Mouse (Mus musculus) heart, postnatal 4 days (tissue): ENCODE data around the gene Pcbp4. TPM values are rescaled to one million over a fixed set of nuclear protein-coding genes. Genes with fewer than 3 reads are reported as not detected.

Source experiments
- DNase-seq: peaks from one replicate; pipeline ENCODE4 v3.0.0; 2021
- total RNA-seq, 2 experiments: library from RNA; stranded (reverse); gene quantifications; 2 replicates each; pipeline ENCODE4 v1.2.3; 2021

Gene Pcbp4
- total RNA-seq = 100 to 1,000 TPM in 1 of 2 experiments, 10 to 100 TPM in 1; 96.8 to 101 TPM

DNA sequence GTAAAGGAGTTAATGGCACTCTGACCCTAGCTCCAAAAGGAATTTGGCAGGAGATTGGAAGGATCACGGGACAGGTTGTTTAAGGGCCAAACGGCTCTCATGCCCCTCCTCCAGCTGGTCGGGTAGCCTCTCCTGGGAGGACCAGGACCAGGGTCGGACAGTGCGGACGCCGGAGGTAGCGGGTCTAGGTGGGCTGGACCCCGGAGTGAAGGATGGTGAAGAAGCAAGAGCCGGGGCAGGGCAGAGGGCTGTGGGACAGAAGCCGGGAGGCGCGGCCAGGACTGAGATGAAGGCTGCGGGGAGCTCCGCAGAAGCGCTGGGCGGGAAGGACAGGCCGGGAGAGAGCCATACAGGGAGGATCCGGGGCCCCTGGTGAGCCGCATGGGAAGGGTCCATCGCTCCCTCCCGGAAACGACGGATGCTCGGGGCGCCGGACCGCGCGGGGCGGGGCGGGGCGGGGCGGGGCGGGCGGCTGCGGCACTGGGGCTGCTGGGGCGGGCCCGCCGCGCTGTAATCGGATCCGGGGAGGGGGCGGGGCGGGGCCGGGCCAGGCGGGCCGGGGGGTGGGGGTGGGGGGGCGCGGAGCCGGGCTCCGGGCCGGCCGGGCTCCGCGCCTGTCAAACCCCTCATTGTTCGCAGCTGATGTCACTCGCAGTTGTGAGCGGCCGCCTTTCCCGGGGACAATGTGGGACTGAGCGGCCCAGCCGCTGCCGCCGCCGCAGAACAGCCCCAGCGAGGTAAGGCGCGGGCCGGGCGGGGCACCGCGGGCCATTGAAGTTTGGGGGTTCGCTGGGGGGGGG lies at the start of gene Pcbp4:
TSS of gene Pcbp4 (plus strand) at position 21 of the 800 bp plus-strand sequence.
- peak; percentile 76 for DNase-seq

GRCm38 (mm10) chr9:106405275-106405674 lies 47.8 kb upstream of the Pcbp4 start:
- peak; percentile 82 for DNase-seq

DNA sequence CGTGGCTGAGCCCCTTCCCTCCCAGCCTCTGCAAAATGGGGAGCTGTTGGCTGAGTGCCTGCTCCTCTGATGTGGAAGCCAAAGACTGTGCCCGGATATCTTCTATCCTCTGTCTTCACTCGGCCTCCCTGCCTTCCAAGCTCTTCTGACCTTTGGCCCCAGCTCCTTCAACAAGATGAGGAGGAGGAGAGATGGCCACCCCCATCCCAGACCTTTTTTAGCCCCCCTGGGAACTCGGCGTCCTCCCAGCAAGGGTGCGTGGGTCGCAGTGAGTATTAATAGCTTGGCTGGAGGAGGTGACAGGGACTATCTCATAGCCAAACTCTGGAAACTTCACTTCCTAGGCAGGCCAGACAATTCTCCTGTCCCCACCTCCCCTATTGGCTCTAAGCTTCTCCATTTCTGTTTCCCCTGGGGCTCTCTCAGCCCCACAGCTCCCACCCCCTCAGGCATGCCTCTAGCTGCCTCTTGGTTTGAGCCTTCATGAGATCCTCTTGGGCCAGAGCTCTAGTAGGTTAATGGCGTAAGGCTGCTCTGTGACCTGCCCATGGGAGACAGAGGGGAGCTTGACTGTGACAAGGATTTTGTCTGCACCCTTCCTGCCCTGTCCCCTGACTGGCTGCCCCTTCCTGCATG lies 46.5 kb upstream of the Pcbp4 start:
- peak; percentile 68 for DNase-seq

- no peak for DNase-seq
Measured at GRCm38 (mm10) chr9:106409096-106409495, 44.0 kb upstream of the Pcbp4 start.

DNA sequence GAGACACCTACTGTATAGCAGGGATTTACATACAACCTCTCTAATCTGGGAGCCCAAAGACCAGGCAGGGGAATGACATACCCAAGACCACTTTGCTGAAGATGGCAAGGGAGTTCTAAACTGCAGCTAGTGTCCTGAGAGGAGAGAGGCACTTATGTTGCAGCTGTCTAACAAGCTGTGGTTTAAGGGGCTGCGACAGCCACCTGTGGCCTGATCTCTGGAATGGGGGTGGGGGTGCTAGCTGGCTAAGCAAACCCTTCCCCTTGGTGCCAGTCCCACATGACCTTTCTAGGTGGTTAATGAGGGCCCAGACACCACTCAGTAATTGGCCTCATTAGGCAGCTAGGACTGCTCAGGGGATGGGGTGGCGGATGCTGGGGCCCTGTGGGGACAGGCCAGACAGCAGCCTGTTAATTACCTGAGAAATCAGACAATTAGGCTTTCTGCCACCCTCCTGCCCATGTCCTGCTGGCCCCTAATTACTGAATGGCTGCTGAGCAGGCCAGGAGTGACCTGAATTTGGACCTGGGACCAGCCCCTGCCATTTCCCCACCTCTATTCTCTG lies 42.9 kb upstream of the Pcbp4 start:
- DNase-seq = no peak

DNA sequence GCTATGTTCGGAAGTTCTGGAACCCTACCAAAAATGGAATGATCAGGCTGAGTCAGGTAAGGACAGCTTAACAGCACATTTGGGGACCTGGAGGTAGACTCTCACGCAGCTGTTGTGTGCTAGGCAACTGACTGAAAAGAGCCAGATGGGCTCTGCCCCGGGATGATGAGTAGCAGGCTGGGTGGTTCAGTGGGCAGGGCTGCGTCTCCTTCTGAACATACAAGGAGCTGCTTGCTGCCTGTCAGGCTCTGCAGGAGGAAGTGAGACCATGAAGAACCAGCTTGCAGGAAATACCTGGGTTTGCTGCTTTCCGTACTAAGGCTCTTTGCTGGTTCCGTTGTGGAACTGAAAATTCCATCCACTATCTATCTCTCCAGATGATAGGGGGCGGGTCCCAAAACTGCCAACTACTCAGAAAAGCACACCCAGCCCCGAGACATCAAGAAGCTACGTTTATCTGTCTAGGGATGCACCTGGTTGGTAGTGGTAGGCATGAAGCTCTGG lies 41.9 kb upstream of the Pcbp4 start:
- no peak for DNase-seq

GRCm38 (mm10) chr9:106411729-106412128 lies 41.4 kb upstream of the Pcbp4 start:
- DNase-seq = no peak

DNA sequence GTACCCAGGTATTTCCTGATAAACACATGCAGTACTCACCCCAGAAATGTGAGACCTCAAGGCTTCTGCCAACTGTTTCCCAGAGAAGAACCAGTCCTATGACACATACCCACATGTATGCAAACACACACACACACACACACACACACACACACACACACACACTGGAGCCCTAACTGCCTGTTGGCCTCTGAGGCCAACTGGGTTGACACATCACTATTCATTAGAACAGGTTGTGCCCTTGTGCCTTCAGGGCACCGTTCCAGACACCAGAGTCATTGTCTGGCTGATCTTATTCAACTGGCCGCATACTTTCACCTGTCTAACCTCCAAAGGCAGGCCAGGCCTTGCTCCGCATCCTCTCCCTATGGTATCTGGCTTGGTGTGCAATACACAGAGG lies 40.9 kb upstream of the Pcbp4 start:
- no peak for DNase-seq

GRCm38 (mm10) chr9:106413606-106414005 lies 39.5 kb upstream of the Pcbp4 start:
- DNase-seq = no peak

DNA sequence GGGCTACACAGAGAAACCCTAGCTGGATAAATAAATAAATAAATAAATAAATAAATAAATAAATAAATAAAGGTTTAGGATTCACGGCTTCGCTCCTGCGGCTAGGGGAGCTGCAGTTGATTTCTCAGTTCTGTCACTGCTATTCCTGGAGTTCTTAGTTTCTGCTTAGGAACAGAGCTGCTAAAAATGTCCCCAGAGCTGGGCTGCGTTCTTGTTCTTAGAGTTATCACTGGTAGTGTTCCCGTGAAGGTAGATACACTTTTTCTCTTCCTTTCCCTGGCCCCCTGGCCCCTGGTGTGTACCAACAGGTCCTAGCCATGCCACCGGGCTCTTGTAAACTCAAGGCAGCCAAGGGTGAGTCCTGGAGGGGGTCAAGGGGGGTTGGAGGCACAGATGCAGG lies 36.3 kb upstream of the Pcbp4 start:
- DNase-seq = no peak

DNA sequence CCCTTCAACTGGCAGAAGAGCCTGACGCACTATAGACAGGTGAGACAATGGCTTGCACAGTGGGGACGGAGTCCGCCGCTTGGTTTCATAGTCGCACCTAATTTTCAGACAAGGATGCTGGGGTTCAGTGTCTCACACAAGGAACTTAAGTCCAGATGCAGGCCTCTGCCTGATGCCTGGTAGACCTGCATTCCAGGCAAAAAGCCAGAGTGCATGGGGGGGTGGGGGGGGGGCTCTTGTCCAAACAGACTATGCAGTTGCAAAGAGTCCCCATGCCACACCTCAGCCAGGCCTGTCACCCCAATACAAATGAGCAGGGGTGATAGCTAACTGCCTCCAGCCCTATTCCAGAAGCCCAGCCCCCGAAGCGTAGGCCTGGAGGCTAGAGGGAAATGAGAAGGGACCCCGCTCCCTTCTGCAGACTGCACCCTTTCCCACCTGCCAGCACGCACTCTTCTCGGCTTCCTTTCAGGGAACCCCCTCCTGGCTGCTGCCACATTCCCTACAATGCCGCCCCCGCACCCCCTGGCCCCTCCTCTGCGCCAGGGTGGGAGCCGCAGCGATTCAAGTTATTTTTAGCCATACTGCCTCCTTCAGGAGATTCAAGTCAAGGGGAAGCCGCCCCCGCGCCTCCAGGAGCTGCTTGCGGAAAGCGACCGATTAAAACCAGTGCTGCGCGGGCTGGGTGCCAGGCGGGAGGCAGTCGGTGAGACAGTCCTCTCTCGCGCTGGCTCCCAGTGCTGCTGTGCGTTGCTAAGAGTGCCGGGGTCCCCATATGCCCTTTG lies 35.1 kb upstream of the Pcbp4 start:
- DNase-seq = peak; percentile 92

DNA sequence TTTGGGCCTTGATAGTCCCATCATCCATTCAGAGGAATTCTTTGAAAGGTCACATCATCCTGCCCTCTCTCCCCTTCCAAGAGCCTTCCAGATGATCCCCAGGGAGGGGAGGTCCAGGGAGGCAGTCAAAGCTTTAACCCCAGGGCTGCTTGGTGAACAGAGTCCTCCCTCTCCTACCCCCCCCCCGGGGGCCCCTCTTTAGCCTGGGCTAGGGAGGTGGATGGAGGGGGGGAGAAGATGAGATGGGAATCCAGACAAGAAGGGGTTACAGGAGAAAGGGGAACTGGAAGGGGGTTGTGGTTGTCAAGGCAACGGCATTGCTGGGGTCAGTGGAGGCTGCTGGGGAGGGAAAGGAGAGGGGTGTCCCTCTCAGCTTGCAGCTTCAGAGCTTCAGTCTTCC lies 32.5 kb upstream of the Pcbp4 start:
- no peak for DNase-seq

- DNase-seq = no peak
Measured at GRCm38 (mm10) chr9:106421033-106421864, 31.8 kb upstream of the Pcbp4 start.

- peak; percentile 92 for DNase-seq
Measured at GRCm38 (mm10) chr9:106421865-106422160, 31.3 kb upstream of the Pcbp4 start.

DNA sequence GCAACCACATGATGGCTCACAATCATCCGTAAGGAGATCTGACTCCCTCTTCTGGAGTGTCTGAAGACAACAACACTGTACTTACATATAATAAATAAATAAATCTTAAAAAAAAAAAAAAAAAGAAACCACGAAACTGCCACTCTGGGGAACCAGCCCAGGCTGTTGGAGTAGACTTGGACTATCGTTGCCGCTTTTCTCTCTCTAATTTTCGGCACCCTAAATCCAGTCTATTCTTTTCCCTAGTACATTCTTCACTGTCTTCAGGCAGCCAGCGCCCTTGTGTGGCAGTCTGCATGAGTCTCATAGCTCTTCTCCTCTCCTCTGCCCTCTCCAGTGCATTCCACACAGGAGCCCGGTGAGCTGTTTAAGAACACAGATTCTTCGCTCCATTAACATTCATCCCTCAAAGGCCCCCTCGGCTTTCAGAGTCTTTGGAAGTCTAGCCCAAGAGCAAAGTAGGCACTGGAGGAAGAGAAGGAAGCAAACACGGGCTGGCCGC lies 24.3 kb upstream of the Pcbp4 start:
- no peak for DNase-seq

DNA sequence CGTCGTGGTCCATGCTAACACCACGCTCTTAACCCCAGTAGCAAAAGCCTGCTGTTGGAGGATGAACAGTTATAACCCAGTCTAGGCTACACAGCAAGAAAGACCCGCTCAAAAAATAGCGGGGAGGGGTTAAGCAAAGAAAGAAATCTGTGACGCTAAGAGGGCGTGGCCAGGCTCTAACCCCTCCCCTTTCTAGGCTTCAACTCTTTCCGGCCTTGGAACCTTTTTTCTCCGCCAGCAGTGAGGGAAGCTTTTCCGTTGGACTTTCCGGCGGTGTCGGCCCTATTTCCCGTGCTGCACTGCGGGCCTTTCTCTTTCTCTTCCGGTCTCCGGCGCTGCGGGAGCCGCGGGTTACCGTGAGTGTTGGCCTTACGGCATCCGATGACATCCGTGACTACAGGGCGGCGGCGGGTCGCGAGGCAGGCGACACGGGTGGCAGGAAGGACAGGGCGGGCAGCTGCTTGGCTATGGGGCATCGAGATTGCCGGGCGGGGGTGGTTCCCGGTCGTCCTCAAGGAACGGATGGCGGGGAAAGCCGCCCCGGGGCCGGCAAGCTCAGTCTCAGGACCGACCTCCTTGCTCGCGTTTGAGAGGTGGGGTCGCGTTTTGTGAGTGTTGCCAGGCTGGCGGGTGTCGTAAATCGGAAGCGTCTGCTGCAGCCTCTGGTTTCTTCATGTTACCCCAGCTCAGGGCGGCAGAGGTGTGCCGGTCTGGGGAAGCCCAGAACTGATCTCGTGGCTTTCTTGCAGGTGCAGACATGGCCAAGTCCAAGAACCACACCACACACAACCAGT lies 23.7 kb upstream of the Pcbp4 start, which contains the start of gene Rpl29:
TSS of gene Rpl29 (plus strand) at position 234 of the 794 bp plus-strand sequence.
- peak; percentile 97 for DNase-seq

- DNase-seq = no peak
Measured at GRCm38 (mm10) chr9:106430015-106430264, 23.2 kb upstream of the Pcbp4 start.

- no peak for DNase-seq
Measured at GRCm38 (mm10) chr9:106433389-106433788, 19.7 kb upstream of the Pcbp4 start.

DNA sequence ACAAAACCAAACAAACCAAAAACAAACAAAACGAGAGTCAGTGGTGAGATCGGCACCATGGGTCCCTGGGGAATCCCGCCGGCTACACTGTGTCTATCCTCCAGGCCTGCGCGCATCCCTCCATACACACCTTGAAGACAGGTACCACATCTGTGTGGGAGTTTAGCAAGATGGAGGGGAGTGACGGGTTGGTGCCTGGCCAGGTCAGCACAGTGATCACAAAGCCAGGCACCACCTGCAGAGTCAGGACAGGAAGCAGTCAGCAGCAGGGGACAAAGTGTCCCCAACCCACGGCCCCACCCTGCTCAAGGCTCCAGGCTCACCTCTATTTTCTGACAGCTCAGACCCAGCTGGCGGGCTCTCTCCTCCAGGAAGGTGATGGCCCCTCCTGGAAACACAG lies 16.5 kb upstream of the Pcbp4 start:
- DNase-seq = no peak

DNA sequence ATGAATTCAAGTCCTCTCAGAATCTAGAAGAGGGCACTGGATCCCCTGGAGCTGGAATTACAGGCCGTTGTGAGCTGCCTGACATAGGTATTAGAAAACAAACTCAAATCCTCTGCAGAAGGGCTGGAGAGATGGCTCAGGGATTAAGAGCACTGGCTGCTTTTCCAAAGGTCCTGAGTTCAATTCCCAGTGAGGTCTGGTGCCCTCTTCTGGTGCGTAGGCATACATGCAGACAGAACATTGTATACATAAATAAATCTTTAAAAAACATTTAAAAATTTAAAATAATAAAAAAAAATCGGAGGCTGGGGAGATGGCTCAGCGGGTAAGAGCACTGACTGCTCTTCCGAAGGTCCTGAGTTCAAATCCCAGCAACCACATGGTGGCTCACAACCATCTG lies 10.4 kb upstream of the Pcbp4 start:
- DNase-seq = no peak

- DNase-seq = no peak
Measured at GRCm38 (mm10) chr9:106444836-106445235, 8.3 kb upstream of the Pcbp4 start.
